Mouse (Mus musculus) E14TG2a.4 (cell line): Measurements from ENCODE around the gene Ripk3.

Experiments used
- CTCF ChIP-seq: conservative IDR thresholded peaks from 2 replicates; pipeline ENCODE4 v1.5.1; 2014; ENCODE audit warnings: low read length
- NANOG ChIP-seq: IDR thresholded peaks from 2 replicates; pipeline ENCODE4 v1.6.1; 2014; ENCODE audit warnings: borderline replicate concordance, low read length, mixed read lengths
- POU5F1 ChIP-seq: IDR thresholded peaks from 2 replicates; pipeline ENCODE4 v1.6.1; 2014; ENCODE audit warnings: low read length, borderline replicate concordance

DNA sequence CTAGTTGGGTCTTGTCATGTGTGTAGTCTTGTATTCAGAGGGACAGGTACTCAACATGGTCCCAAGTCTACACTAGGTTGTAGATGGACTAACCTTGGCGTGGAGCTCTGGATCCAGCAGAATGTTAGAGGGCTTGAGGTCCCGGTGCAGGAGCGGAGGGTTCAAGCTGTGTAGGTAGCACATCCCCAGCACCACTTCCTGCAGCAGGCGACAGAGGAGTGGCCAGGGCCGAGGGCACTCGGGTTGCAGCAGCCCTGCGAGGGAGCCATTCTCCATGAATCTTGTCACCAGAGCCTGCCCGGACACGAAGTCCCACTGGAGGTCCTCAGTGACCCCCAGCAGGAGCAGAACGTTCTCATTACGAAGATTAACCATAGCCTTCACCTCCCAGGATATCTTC is 934 bp downstream of the Ripk3 start:
- no peak for TF ChIP-seq CTCF
- TF ChIP-seq NANOG, result no peak
- no peak for TF ChIP-seq POU5F1
